In the genomic region with DNA sequence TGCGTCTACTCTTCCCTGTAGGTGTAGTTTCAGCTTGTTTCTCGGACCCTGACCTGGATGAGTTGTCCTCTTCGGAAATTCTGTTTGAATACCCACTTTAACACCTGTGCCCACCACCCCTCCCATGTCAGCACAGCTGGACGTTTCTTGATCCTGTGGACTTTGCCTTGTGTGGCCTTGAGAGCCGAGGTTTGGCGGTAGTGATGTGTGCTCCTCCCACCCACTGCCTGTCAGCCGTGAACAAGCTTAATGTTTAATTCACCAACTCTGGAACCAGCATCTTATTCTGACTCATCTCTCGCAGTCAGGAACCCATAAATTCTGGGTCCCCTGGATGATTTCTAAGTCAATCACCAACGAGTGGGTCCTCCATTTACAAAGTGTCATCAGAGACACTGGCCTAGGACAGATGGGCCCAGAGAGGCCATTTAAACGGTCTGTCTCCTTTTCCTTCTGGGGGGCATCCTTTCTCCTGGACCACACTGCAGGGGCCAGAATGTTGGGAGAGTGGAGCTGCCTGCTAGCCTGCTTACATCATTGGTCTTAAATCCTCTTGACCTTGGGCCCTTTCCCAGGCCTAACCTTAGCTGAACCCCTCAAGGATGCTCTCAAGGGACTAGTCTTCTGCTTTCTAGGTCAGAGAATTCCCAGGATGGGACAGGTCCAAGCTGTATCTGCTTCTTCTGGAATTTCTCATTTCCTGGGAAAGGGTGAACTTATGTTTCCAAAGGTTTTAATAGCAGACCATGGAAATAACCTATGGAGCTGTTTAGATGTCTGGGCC, we compare ENCODE assay signal across 17 mouse cellular contexts. TPM values are rescaled to one million over a fixed set of nuclear protein-coding genes. Genes with fewer than 3 reads are reported as not detected.
DNase-seq lines count a peak whose midpoint lies in the region; ATAC-seq and TF ChIP-seq lines count a peak whose summit lies in the region.
"Had no signal": no experiment of that assay in that cellular context is flagged by ENCODE, and none has a peak within 500 bp of the region (broad histone marks: within the 10 kb centered on the region; RNA-seq: fewer than 3 reads in every experiment).

No protein-coding gene starts in this region.

- no peak for TF ChIP-seq CTCF in intestine, postnatal 0 days (IDR thresholded peaks at IDR 0.05; ENCODE audit: low read depth)

- peak; percentile 53; the same call in 1 of the 2 replicates for ATAC-seq in intestine, embryonic 15.5 days
- no peak for ATAC-seq in intestine, postnatal 0 days
- peak; percentile 57; the same call in 1 of the 2 replicates for ATAC-seq in kidney, embryonic 16.5 days (ENCODE audit: low FRiP score, low TSS enrichment)
- ATAC-seq: midbrain, embryonic 16.5 days had no signal

- no peaks in the 10 kb centered on the region for H3K9me3 ChIP-seq in intestine, embryonic 15.5 days
- no peaks in the 10 kb centered on the region for H3K9me3 ChIP-seq in intestine, postnatal 0 days (ENCODE audit: control insufficient read depth)
- no peaks in the 10 kb centered on the region for H3K9me3 ChIP-seq in kidney, embryonic 16.5 days (ENCODE audit: low read length)
- H3K9me3 ChIP-seq: embryonic facial prominence, embryonic 10.5 days; neural tube, embryonic 12.5 days had no signal

- H3K9ac ChIP-seq in intestine, embryonic 15.5 days: no peak overlapping the region
- no peak overlapping the region for H3K9ac ChIP-seq in intestine, postnatal 0 days (ENCODE audit: low read depth, low read length)
- no peak overlapping the region for H3K9ac ChIP-seq in kidney, embryonic 16.5 days (replicated peaks; ENCODE audit: low read length)
- H3K9ac ChIP-seq: lung, embryonic 14.5 days; neural tube, embryonic 12.5 days had no signal

- no peaks in the 10 kb centered on the region for H3K36me3 ChIP-seq in intestine, embryonic 15.5 days
- H3K36me3 ChIP-seq in intestine, postnatal 0 days (ENCODE audit: control insufficient read depth, insufficient read depth): no peaks in the 10 kb centered on the region
- no peaks in the 10 kb centered on the region for H3K36me3 ChIP-seq in kidney, embryonic 16.5 days (ENCODE audit: insufficient read depth, low read length)
- H3K36me3 ChIP-seq: embryonic facial prominence, embryonic 10.5 days; neural tube, embryonic 12.5 days had no signal

- no peaks in the 10 kb centered on the region for H3K4me1 ChIP-seq in intestine, embryonic 15.5 days (replicated peaks)
- H3K4me1 ChIP-seq in intestine, postnatal 0 days (replicated peaks; ENCODE audit: control insufficient read depth, insufficient read depth, low read length): no peaks in the 10 kb centered on the region
- no peaks in the 10 kb centered on the region; the same call in 1 of the 2 replicates for H3K4me1 ChIP-seq in kidney, embryonic 16.5 days (ENCODE audit: insufficient read depth, low read length)
- H3K4me1 ChIP-seq: neural tube, embryonic 12.5 days had no signal

- no peak overlapping the region for H3K4me2 ChIP-seq in intestine, embryonic 15.5 days (replicated peaks)
- H3K4me2 ChIP-seq in intestine, postnatal 0 days (replicated peaks; ENCODE audit: low read depth): no peak overlapping the region
- H3K4me2 ChIP-seq in kidney, embryonic 16.5 days (replicated peaks; ENCODE audit: low read depth, low read length): no peak overlapping the region
- H3K4me2 ChIP-seq: lung, embryonic 14.5 days; neural tube, embryonic 12.5 days had no signal

- H3K4me3 ChIP-seq in intestine, embryonic 15.5 days (replicated peaks): no peak overlapping the region
- no peak overlapping the region for H3K4me3 ChIP-seq in intestine, postnatal 0 days (ENCODE audit: low read depth, low read length)
- H3K4me3 ChIP-seq in kidney, embryonic 16.5 days (ENCODE audit: low read length): no peak overlapping the region
- H3K4me3 ChIP-seq: embryonic facial prominence, embryonic 10.5 days; neural tube, embryonic 12.5 days had no signal

- WGBS in intestine, embryonic 15.5 days: 51% methylated on average over 10 of the region's 10 CpGs
- 44% methylated on average over 10 of the region's 10 CpGs for WGBS in intestine, postnatal 0 days
- 52% methylated on average over 10 of the region's 10 CpGs for WGBS in kidney, embryonic 16.5 days

- DNase-seq in gastrocnemius, adult 18-20 months (ENCODE audit: low spot score): peak; percentile 22
- no peak for DNase-seq in gastrocnemius, postnatal 4 days (ENCODE audit: low spot score in 2 of 2)
- DNase-seq in brain, adult 2 months (ENCODE audit: low read depth, low spot score): peak; percentile 57
- DNase-seq in thymus, postnatal 36 days: no peak
- no peak for DNase-seq in lung, postnatal 36 days
- DNase-seq: adrenal gland, postnatal 10 days; cerebellum, postnatal 14 days; layer of hippocampus, postnatal 36 days; lung, embryonic 14.5 days; retina, postnatal 1 day had no signal

- no peaks in the 10 kb centered on the region; the same call in 1 of the 2 replicates for H3K27me3 ChIP-seq in intestine, embryonic 15.5 days (replicated peaks)
- no peaks in the 10 kb centered on the region for H3K27me3 ChIP-seq in intestine, postnatal 0 days (replicated peaks; ENCODE audit: control insufficient read depth, insufficient read depth, low read length)
- no peaks in the 10 kb centered on the region for H3K27me3 ChIP-seq in kidney, embryonic 16.5 days (ENCODE audit: insufficient read depth, low read length)
- H3K27me3 ChIP-seq: neural tube, embryonic 12.5 days had no signal

- no peak overlapping the region for H3K27ac ChIP-seq in intestine, embryonic 15.5 days
- no peak overlapping the region for H3K27ac ChIP-seq in intestine, postnatal 0 days (ENCODE audit: low read depth, low read length)
- H3K27ac ChIP-seq in kidney, embryonic 16.5 days (ENCODE audit: low read length): no peak overlapping the region
- H3K27ac ChIP-seq: embryonic facial prominence, embryonic 10.5 days; neural tube, embryonic 12.5 days had no signal

RNA-seq across cellular contexts. Expression of a gene that starts 28.5 kb away (rescaled TPM):
- total RNA-seq in gastrocnemius, adult 18-20 months (2021): under 1 TPM in 1 of 2 experiments, not detected in 1; 0.26 TPM
- total RNA-seq in gastrocnemius, postnatal 4 days (2021): under 1 TPM; 0.10 to 0.54 TPM
- 0.11 and 0.19 TPM in 2 replicates for polyA plus RNA-seq in intestine, embryonic 15.5 days (2015; fragmentation: Nextera tagmentation; extraction: Ambion mirVana)
- polyA plus RNA-seq in intestine, postnatal 0 days (2015; fragmentation: Nextera tagmentation; extraction: Ambion mirVana): 0.16 and 0.20 TPM in 2 replicates
- polyA plus RNA-seq in kidney, embryonic 16.5 days (2015; fragmentation: Nextera tagmentation; extraction: Ambion mirVana): 0.78 and 0.99 TPM in 2 replicates
- polyA plus RNA-seq: heart, embryonic 16.5 days; lung, embryonic 14.5 days had no signal

Comparison
In these comparisons a context has a peak if more than half of its experiments do, and no peak if none do; other contexts are left out.
1. DNase-seq: peak in gastrocnemius, adult 18-20 months (single experiment) and brain, adult 2 months (single experiment); none in gastrocnemius, postnatal 4 days (0 of 2), thymus, postnatal 36 days (0 of 2) and lung, postnatal 36 days (single experiment).